Mouse (Mus musculus) midbrain, embryonic 15.5 days (tissue): Measurements from ENCODE around the gene Wipf1. TPM values are rescaled to one million over a fixed set of nuclear protein-coding genes. Genes with fewer than 3 reads are reported as not detected.
A peak's percentile ranks its signal among the peaks of the same experiment; 100 is the strongest.

Experiments used
- ATAC-seq: fragments of 200-750 bp; cut with Nextera tagmentation; replicated peaks from 2 replicates; pipeline ENCODE4 v1.8.0; 2017; ENCODE audit warnings: moderate TSS enrichment
- H3K27ac ChIP-seq: fragments of 300-500 bp; sonication (generic); 2 replicates; pipeline ENCODE4 v1.5.1; 2015; ENCODE audit warnings: mild to moderate bottlenecking, inconsistent platforms
- H3K27me3 ChIP-seq: fragments of 300-500 bp; sonication (generic); replicated peaks from 2 replicates; pipeline ENCODE4 v1.6.1; 2015; ENCODE audit warnings: inconsistent platforms
- H3K36me3 ChIP-seq: fragments of 300-500 bp; sonication (generic); replicated peaks from 2 replicates; pipeline ENCODE4 v1.6.1; 2015; ENCODE audit warnings: inconsistent platforms
- H3K4me1 ChIP-seq: fragments of 300-500 bp; sonication (generic); 2 replicates; pipeline ENCODE4 v1.6.1; 2015; ENCODE audit warnings: inconsistent platforms
- H3K4me2 ChIP-seq: fragments of 300-500 bp; sonication (generic); 2 replicates; pipeline ENCODE4 v1.6.1; 2015; ENCODE audit warnings: inconsistent platforms, mild to moderate bottlenecking, moderate library complexity
- H3K4me3 ChIP-seq: fragments of 300-500 bp; sonication (generic); 2 replicates; pipeline ENCODE4 v1.5.1; 2015; ENCODE audit warnings: mild to moderate bottlenecking, inconsistent platforms
- H3K9ac ChIP-seq: fragments of 300-500 bp; sonication (generic); 2 replicates; pipeline ENCODE4 v1.6.1; 2015; ENCODE audit warnings: mild to moderate bottlenecking, inconsistent platforms
- H3K9me3 ChIP-seq: fragments of 300-500 bp; sonication (generic); 2 replicates; pipeline ENCODE4 v1.6.1; 2016; ENCODE audit warnings: inconsistent platforms
- WGBS: fragments of 180-500 bp; shearing (Covaris S2); methylation state at CpG from one replicate; pipeline ENCODE4 v1.1.7; 2015; ENCODE audit warnings: mixed read lengths; 5-methylcytosine and 5-hydroxymethylcytosine counted together
- polyA plus RNA-seq: library from polyadenylated mRNA; unstranded; fragments of >200 nt; fragmentation: Nextera tagmentation; extraction: Ambion mirVana; gene quantifications from 2 replicates; pipeline ENCODE4 v1.2.1, GENCODE M21; 2015

Gene Wipf1
- polyA plus RNA-seq, 1 experiment from 2014 or later: 2.7 TPM

DNA sequence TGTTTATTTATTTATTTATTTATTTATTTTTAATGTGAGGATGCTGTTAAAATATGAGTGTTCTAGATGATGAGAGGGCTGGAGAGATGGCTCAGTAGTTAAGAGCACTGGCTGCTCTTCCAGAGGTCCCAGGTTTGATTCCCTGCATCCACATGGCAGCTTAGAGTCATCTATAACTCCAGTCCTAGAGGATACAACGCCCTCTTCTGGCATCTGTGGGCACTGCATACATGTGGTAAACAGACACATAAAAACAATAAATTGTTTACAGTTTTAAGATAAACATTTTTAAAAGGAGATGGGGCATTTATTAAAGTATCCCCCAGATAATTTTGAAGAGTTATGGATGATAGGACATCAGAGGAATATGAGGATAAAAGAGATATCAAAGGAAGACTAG lies 10.2 kb upstream of the Wipf1 start:
- H3K4me2 ChIP-seq: no peak overlapping the region
- H3K9me3 ChIP-seq: no peaks in the 10 kb centered on the region
- H3K36me3 ChIP-seq: no peaks in the 10 kb centered on the region
- H3K27me3 ChIP-seq: peaks cover 3% of the 10 kb centered on the region
- no peak overlapping the region for H3K27ac ChIP-seq
- no peak for ATAC-seq
- WGBS: 32% methylated on average over 1 of the region's 1 CpGs
- no peak overlapping the region for H3K4me3 ChIP-seq
- H3K9ac ChIP-seq: no peak overlapping the region
- H3K4me1 ChIP-seq: no peaks in the 10 kb centered on the region

DNA sequence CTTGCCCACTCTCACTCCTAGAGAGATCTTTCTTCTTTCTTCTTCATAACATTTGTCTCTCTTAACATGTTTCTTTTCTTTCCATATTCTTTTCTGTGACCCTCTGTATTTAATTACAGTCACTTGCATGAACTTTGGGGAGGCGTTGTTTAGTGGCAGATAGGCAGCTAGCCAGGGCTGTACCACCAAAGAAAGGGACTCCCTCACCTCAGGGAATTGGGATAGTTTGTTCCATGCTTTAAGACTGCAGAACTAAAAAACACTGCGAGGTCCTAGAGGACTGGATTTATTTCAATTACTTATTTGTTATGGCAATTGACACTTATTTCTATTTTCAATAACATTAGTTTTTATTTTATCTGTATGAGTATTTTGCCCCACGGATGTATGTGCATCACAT lies 9.6 kb upstream of the Wipf1 start:
- no peaks in the 10 kb centered on the region for H3K9me3 ChIP-seq
- H3K36me3 ChIP-seq: no peaks in the 10 kb centered on the region
- no peak overlapping the region for H3K27ac ChIP-seq
- peaks cover 3% of the 10 kb centered on the region for H3K27me3 ChIP-seq
- ATAC-seq: no peak
- H3K4me2 ChIP-seq: no peak overlapping the region
- H3K9ac ChIP-seq: no peak overlapping the region
- no peaks in the 10 kb centered on the region for H3K4me1 ChIP-seq
- 91% methylated on average over 3 of the region's 3 CpGs for WGBS
- H3K4me3 ChIP-seq: no peak overlapping the region

DNA sequence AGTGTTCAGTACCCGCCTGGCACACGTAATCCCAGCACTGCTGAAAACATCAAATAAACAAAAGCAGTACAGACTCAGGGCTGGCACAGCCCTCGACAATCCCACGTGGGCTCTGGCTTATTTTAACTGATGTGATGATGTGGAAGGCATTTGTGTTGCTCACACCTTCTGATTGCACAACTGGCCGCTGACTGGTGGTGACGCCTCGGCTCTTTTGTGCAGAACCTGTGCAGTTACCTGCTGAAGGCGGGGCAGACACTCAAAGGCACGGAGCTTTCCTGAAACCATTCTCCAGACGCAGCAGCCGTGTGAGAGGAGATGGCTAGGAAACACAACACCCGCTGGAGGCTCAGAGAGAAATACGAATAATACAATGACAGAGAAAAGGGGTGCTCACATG lies 9.1 kb upstream of the Wipf1 start:
- Histone ChIP-seq H3K27me3 (peaks cover 3% of the 10 kb centered on the region), H3K4me3 (no peak overlapping the region), H3K9me3 (no peaks in the 10 kb centered on the region), H3K9ac (no peak overlapping the region), H3K36me3 (no peaks in the 10 kb centered on the region), H3K27ac (no peak overlapping the region), H3K4me1 (no peaks in the 10 kb centered on the region), H3K4me2 (no peak overlapping the region)
- WGBS: 83% methylated on average over 13 of the region's 13 CpGs
- ATAC-seq: no peak

DNA sequence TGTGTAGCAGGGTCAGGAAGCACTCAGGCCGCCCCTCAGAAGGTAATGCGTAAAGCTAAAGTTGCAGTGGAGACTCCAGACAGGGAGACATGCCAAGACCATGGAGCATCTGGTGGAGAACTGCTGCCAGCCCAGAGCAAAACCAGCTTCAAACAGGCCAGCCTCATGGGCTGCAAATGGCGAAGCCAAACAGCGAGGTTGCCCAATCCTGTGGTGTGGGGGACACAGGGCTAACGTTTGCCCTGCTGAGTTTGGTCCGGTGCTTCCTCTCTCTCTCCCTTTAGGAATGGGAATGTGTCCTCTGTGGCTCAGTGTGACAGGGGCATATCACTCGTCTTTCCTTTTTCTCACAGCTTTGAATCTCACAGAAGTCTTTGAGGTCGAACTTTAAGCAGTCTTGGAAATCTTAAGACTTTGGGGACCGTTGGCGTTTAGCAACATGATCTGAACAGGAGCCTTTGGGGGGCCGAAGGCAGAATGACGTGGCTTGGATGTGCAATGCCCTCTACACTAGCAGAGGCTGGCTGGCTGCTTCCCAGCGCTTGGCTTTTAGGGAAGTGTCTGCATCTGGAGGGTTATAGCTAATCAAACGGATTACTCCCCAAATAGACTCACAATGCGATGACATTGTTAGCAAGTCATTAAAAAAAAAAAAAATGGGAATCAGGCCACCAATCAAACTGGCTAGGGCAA lies 6.7 kb upstream of the Wipf1 start:
- no peak overlapping the region for H3K4me2 ChIP-seq
- H3K4me3 ChIP-seq: no peak overlapping the region
- no peak for ATAC-seq
- H3K9ac ChIP-seq: no peak overlapping the region
- no peaks in the 10 kb centered on the region for H3K9me3 ChIP-seq
- no peak overlapping the region for H3K27ac ChIP-seq
- H3K27me3 ChIP-seq: no peaks in the 10 kb centered on the region; the same call in 1 of the 2 replicates
- 82% methylated on average over 15 of the region's 15 CpGs for WGBS
- no peaks in the 10 kb centered on the region for H3K36me3 ChIP-seq
- no peaks in the 10 kb centered on the region for H3K4me1 ChIP-seq

DNA sequence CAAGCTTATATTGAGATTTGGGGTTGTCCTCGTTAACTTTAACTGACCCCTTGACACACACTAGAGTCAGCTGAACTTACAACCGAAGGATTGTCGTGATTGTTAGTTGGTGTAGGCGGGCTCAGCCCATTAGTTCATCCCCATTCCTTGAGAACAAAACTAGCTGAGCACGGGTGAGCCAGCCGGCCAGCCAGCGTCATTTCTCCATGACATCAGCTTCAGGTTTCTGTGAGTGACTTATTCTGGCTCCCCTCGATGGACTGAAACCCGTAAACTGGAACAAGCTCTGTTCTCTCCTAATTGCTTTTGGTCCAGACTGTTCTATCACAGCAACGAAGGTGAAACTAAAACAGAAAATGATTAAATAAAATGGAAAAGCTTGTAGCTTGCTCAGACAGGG lies 5.2 kb upstream of the Wipf1 start:
- H3K9ac ChIP-seq: no peak overlapping the region
- no peak for ATAC-seq
- H3K4me3 ChIP-seq: no peak overlapping the region
- no peak overlapping the region for H3K27ac ChIP-seq
- WGBS: 77% methylated on average over 10 of the region's 10 CpGs
- no peaks in the 10 kb centered on the region for H3K36me3 ChIP-seq
- no peaks in the 10 kb centered on the region for H3K9me3 ChIP-seq
- H3K4me2 ChIP-seq: no peak overlapping the region
- no peaks in the 10 kb centered on the region for H3K27me3 ChIP-seq
- peaks cover 4% of the 10 kb centered on the region for H3K4me1 ChIP-seq

DNA sequence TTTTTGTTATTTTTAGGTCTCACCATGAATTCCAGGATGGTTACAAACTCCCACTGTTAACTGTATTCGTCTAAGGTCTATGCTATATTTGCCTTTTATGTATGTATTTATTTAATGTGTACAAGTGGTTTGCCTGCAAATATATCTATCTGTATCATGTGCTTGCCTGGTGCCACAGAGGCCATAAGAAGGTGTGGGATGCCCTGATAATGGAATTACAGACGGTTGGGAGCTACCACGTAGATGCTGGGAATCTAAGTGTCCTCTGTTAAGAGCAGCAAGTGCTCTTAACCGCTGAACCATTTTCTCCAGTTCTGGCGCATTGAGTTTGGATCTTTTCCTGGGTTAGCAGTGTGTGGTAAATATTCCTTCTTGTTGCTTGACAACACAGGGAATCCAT lies 953 bp upstream of the Wipf1 start:
- peaks cover 18% of the 10 kb centered on the region for H3K4me1 ChIP-seq
- 68% methylated on average over 5 of the region's 5 CpGs for WGBS
- peaks cover 9% of the 10 kb centered on the region; the same call in 1 of the 2 replicates for H3K27me3 ChIP-seq
- no peaks in the 10 kb centered on the region for H3K9me3 ChIP-seq
- no peak overlapping the region for H3K4me2 ChIP-seq
- H3K9ac ChIP-seq: no peak overlapping the region
- no peak for ATAC-seq
- no peaks in the 10 kb centered on the region for H3K36me3 ChIP-seq
- no peak overlapping the region for H3K4me3 ChIP-seq
- no peak overlapping the region for H3K27ac ChIP-seq

DNA sequence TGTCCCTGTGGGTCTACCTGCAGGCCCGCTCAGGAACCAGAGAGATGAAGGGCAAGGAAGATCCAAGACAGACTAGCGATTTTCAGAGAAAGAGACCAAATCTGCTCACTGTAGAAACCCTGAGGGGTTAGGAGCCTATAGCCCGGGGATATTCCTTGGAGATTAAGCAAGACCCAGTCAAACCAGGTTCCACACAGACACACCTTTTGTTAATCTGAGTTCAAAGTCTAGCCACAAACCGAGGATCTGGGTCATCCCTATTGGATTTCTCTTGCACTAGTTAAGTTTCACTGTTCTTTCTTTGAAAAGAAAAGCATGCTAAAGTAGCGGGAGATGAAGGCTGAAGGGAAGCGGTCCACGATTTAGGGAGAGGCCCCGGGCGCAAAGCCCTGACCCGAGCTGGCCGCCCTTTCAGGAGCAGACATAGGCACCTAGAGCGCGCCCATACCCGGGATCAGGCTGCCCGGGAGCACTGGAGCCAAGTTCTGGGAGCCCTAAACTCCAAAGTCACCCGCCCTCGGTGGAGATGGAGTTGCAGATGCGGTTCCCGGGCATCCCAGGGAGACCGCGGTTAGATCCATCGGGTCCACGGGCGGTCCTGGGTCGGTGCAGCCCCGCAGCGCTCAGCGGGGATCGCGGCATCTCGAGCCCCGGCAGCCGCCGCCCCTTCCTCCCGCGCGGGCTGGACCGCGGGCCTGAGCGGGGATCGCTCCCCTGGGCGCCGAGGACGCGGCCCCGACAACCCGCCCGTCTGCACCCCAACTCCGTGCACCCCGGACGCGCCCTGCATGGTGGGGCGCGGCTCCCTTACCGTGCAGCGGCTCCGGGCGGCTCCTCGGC lies 798 bp downstream of the Wipf1 start:
- ATAC-seq: peak; percentile 34
- Histone ChIP-seq H3K4me3 (peak overlapping the region; percentile 75), H3K9ac (peak overlapping the region; percentile 64), H3K27me3 (peaks cover 9% of the 10 kb centered on the region; the same call in 1 of the 2 replicates), H3K27ac (peak overlapping the region; percentile 49; the same call in 1 of the 2 replicates), H3K4me2 (peak overlapping the region; percentile 99), H3K4me1 (peaks cover 18% of the 10 kb centered on the region), H3K9me3 (no peaks in the 10 kb centered on the region), H3K36me3 (no peaks in the 10 kb centered on the region)
- WGBS: 2% methylated on average over 53 of the region's 59 CpGs

DNA sequence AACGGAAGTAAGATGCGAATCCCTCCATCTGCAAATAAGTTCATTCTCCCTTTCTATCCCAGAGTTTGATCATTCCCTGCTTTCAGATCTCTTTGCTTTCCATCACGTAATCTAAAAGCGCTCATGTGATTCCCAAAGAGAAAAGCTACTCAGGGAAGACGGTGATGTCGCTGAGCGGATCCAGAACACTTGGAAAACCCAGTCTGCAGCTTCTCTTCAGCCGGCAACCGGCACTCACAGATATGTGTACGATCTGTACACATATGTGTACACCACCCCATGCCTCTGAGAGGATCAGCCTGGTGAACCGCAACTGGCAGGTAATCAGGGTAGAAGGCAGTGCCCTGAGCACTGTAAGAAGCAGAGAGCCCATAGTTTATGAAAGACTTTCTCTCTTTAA lies 1.6 kb downstream of the Wipf1 start:
- Histone ChIP-seq H3K36me3 (no peaks in the 10 kb centered on the region), H3K9me3 (no peaks in the 10 kb centered on the region), H3K27me3 (peaks cover 9% of the 10 kb centered on the region; the same call in 1 of the 2 replicates), H3K4me2 (peak overlapping the region; percentile 99; the same call in 1 of the 2 replicates), H3K9ac (no peak overlapping the region), H3K4me1 (peaks cover 18% of the 10 kb centered on the region), H3K4me3 (no peak overlapping the region), H3K27ac (no peak overlapping the region)
- ATAC-seq: no peak
- 85% methylated on average over 11 of the region's 11 CpGs for WGBS

DNA sequence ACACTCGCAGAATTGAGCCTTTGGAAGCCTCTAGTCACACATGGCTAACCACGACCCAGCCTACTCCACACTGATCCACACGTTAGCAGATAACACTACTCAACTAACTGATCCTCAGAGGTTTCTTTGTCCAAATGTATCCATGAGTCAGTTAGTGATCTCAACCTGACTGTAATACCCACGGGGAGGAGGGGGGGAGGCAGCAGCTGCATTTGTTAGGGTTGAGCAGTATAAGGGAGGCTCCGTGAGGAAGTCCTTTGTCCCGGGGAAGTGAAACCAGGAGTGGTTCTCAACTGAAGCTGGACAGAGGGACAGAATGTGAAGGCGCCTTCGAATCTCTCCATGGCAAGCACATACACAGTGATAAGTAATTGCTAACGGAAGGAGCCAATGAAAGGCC lies 2.8 kb downstream of the Wipf1 start:
- Histone ChIP-seq H3K4me1 (peaks cover 18% of the 10 kb centered on the region), H3K9me3 (no peaks in the 10 kb centered on the region), H3K9ac (no peak overlapping the region), H3K4me2 (no peak overlapping the region), H3K27me3 (peaks cover 9% of the 10 kb centered on the region; the same call in 1 of the 2 replicates), H3K36me3 (no peaks in the 10 kb centered on the region), H3K27ac (no peak overlapping the region), H3K4me3 (no peak overlapping the region)
- 66% methylated on average over 9 of the region's 9 CpGs for WGBS
- no peak for ATAC-seq

DNA sequence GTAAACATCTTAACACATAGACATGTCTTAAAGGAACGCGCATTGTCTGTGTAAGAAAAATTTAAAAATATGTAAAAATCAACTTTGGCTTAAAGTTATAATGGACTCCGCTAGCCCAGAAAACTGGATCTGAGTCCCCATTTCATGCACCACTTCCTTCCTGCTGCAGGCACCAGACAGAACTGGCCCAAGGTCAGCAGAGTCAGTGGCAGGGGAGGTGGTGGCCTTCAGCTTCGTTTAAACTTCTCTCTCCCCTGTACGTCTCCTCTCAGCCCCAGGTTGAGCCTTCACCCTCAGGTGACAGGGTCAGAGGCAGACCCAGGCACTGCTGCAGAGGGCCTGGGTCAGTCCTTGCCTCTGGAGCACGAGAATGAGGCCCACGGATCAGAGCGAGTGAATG lies 6.6 kb downstream of the Wipf1 start:
- Histone ChIP-seq H3K9me3 (no peaks in the 10 kb centered on the region), H3K36me3 (no peaks in the 10 kb centered on the region), H3K4me3 (no peak overlapping the region), H3K4me1 (no peaks in the 10 kb centered on the region), H3K4me2 (no peak overlapping the region), H3K27me3 (0 out of 2 replicates have a peak, but pooled peaks cover 4% of the 10 kb centered on the region), H3K9ac (no peak overlapping the region), H3K27ac (no peak overlapping the region)
- no peak for ATAC-seq
- 82% methylated on average over 8 of the region's 8 CpGs for WGBS

DNA sequence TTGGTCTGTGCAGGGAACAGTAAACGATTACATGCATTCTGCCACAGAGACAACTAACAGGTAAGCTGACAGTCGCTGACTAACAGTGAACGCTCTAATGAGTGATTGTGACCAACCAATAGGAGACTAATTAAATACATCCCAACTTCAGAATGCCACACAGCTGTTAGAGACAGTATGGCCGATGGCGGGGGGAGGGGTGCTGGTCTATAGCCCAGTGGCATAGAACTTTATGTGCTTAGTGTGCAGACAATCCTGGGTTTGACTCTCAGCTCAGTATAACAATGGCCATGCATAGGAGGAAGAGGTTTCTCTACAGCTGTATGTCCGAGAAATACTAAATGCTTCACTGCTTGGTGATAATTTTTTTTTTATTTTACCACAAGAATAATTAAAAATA lies 7.2 kb downstream of the Wipf1 start:
- Histone ChIP-seq H3K27me3 (no peaks in the 10 kb centered on the region), H3K36me3 (no peaks in the 10 kb centered on the region), H3K4me3 (no peak overlapping the region), H3K27ac (no peak overlapping the region), H3K9me3 (no peaks in the 10 kb centered on the region), H3K9ac (no peak overlapping the region), H3K4me1 (no peaks in the 10 kb centered on the region), H3K4me2 (no peak overlapping the region)
- 69% methylated on average over 6 of the region's 6 CpGs for WGBS
- no peak for ATAC-seq

DNA sequence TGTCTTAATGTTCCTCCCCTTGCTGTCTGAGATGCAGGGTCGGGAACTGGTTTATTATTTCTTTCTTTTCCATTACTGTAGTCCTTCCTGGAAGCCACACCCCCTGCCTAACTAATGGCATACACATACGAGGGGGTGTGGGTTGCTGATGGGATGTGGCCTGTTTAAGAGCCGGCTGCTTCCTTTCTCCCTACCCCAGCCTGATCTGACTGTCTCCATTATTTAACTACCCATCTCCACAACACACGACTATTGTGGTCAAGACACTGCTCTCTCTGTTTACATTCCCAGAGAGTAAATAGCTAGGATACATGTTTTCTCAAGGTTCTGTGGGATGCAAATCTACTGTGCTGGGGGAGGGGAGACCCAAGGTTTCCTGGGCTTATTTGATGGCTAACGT lies 7.8 kb downstream of the Wipf1 start:
- no peaks in the 10 kb centered on the region for H3K9me3 ChIP-seq
- no peak overlapping the region for H3K4me3 ChIP-seq
- no peaks in the 10 kb centered on the region for H3K36me3 ChIP-seq
- no peak overlapping the region for H3K9ac ChIP-seq
- ATAC-seq: no peak
- no peak overlapping the region for H3K4me2 ChIP-seq
- no peaks in the 10 kb centered on the region for H3K27me3 ChIP-seq
- 37% methylated on average over 5 of the region's 5 CpGs for WGBS
- H3K27ac ChIP-seq: no peak overlapping the region
- H3K4me1 ChIP-seq: no peaks in the 10 kb centered on the region
